Mouse (Mus musculus) urinary bladder, adult 18-20 months (tissue): Measurements from ENCODE around the gene Ackr1.

Experiments used
- DNase-seq, 2 experiments: peaks; one replicate each; pipeline ENCODE4 v3.0.0; 2022; ENCODE audit warnings: low spot score in 2 of 2, mixed read lengths in 2 of 2

Gene Ackr1

DNA sequence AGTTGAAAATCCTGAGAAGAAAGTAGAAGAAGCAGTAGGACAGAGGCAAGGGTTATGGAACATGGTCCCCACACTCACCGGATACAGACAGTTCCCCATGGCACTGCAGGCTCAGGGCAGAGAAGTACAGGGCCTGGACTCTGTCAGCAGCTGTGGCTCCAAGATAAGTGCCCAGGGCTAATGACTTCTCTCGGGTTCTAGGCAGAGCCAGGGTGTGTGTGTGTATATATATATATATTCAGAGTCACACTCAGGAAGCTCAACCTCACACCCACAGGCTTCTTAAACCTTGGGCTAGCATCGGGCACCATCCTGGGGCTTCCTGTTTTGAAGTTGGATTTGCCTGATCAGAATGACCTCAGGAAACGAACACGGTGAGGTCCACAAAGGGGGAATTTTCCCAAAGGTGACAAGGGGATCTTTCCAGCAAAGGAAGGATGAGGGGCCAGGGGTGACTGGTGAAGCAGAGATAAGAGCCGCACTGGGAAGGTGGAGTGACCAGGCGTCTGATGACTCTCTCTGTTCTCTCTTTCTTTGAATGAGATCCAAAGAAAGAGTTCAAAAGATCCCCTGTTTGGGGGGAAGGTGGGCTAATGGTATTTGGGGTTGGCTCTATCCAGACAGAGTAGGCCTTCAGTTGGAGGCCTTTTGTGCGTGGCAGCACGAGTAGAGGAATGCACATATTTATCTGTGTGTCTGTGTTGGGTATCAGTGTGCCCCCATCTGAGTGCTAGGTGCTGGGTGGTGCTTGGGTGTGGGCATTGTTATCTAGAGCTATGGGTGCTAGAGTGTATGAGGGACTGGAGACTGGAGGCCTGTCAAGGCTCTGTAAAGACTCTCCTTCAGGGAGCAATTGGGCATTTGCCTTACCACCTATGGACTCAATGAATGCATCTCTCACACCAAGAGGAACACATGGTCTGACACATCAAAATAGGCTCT is at the start of gene Ackr1:
Gene Ackr1 (minus strand): TSS at position 439 of the 942 bp plus-strand sequence.
- DNase-seq: no peak

DNA sequence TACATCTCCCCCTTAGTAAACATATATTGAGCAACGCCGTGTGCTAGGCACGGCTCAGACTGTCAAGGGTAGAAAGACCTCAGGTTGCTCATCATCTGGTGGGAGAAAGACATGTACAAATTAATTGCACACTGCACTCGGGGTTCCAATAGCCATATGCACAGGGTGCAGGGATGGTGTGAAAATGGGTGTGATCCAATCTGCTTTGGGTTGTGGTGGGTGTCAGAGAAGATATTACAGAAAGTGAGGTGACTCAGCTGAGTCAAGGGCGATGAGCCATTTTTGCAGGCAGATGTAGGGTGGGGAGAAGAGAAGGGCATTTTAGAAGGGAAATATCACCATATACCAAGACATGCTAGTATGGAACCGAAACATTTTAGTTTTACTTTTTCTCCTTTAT is 47.9 kb upstream of the Ackr1 start:
- DNase-seq: no peak

DNA sequence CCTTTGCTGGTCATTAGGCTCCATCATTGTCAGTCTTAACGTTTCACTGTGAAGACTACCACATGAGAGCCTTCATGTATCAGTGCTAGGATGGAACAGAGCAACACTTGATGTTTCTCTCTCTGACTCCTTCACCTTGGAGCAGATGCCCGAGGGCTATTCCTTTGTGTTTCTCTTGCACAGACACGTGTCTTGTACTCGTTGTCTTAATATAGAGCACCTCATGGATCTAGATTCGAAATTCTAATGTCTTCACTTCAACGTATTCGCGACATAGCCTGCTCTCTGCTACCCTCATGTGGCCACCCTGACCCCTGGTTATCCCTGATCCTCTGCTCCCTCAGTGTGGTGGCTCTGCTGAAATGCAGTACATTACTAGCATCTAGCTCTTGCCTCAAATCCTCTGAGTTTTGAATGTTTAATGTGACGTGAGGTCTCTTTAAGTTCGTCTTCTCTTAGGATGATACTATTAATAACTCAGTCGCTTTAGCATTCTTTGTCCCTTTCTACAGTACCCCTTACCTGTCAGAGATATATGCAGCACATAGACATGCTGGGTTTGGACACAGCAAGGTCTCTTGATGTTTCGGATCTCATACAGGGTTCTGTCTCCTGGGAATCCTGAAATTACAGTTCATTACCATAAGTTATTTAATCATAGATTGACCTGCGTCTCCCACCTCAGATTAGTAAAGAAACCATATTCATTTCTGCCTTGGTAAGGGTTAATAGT is 44.0 kb upstream of the Ackr1 start:
- peak in 1 of 2 experiments; percentile 14 for DNase-seq

DNA sequence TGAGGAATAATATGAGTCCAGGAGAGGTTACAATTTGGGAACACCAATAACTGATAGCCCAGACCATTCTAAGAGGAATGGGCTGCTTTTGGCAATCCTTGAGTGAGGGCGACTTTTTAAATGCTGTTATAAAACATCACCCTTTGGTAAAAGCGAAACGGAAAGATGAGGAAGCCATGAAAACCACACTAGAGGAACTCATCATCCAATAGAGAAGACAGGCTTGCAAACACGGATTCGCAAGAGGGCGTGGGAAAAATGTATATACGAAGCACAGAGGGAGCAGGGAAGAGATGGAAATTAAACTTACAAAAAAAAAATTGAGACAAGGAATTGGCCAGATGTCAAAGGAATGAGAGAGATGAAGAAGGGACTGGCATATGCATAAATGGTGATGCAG is 40.5 kb upstream of the Ackr1 start:
- DNase-seq: no peak

DNA sequence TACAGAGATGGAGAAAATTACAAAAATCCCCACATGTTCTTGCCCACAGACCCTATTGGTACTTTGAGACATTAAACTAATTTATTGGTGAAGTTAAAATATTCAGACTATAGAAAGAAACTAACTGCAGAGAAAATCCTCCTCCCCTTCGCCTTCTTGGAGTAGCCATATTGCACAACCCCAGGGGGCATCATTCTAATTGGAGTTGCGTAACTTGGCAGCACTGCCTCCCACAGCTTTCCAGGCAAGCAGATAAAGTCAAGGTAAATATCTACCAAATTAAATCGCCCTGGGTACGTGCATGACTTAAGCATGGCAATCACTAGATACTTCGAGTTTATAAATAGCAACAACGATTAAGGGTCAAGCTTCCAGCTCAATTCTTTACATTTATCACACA is 38.0 kb upstream of the Ackr1 start:
- no peak for DNase-seq

DNA sequence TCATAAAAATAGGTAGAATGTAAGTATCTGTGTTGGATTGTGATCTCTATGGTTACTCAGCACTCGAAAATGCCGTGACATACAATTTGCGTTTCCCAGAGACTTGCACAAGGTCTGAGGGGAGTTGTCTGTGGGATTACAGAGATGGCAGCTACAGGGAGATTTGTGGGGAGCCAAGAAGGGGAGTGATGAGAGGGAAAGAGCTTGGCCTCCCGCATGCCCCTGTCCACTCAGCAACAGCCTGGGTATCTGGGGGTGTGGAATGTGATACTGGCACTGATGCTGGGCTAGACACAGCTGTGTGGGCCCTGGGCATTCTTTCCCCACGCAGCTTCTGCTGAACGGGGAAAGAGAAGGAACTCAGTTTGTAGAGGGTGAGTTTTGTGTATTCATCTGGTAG is 36.9 kb upstream of the Ackr1 start:
- DNase-seq: no peak

DNA sequence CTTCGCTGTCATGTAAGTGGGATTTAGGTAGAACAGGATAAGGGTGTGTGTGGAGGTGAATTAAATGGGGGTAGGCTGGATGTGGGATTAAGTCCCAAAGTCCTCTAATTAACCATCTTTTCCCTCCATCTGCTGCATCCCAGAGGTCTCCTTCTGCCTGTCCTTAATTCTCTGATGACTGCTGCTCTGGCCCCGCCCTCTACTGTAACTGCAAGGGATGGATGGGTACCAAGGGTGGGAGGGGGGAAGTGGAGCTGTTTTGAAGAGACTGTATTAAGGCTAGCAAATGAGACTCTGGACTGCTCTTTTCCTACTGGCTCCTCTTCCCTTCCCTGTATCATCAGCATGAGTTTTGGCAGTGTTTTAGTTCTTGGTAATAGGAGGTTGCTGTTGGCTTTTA is 36.1 kb upstream of the Ackr1 start:
- DNase-seq: no peak

DNA sequence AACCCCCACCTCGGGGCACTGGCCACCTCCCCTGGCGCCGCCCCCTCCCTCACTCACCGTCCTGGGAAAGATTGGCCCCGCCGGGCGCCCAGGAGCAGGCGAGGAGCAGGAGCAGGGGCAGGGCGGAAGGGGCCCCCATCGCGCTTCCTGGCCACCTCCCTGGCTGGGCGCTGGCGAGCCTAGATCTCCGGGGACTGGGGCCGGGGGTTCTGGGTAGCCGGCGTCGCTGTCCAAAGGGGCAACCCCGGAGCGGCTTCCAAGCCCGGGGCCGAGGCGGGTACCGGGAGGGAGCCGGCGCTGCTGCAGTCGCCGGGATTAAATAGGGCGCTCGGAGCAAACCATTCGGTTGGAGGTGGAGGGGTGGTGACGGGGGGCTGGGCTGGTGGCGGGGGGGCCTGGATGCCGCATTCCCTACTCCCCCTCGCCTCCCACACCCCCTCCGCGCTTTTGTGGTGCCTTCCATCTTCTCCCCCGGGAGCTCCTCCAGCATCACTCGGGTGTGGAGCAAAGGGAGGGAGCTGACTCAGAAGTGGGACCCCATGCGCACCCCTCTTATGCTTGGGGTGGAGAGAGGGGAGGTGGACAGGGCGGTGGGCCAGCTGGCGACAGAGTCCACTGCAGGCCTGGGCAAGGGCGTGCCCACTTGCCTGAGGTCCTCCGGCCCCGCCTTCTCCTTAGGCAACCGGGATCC is 34.0 kb upstream of the Ackr1 start, which contains the start of gene Cadm3:
Gene Cadm3 (minus strand): TSS at position 340 of the 691 bp plus-strand sequence.
- peak; percentile 2 to 19 for DNase-seq

DNA sequence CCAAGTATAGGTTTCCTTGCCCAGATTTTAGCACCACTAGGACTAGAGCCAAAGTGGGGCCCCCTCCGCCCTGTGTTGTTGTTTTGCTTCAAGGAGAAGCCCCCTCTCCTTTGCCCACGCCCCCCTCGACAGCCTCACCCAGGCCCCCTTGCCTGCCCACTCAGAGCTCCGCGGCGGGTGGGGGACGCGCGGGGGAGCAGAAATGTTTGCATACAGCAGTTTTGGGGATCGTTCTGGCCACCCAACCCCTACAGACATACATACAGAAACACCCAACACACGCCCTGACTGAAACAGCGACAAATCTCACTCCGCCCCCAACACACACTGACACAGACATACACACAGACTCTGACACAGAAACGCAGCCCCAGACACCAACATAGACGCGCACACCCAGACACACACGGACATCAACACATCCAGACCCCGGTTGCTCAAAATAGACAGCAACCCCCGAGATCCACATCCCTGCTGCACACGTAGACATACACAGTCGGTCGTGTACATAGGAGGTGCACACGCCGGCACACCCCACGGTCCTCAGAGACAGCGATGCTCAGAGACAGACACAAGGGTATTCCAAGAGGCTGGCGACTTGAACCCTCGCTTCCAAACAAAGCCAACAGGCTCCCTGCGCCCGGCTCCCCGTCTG is 33.3 kb upstream of the Ackr1 start:
- DNase-seq: no peak

DNA sequence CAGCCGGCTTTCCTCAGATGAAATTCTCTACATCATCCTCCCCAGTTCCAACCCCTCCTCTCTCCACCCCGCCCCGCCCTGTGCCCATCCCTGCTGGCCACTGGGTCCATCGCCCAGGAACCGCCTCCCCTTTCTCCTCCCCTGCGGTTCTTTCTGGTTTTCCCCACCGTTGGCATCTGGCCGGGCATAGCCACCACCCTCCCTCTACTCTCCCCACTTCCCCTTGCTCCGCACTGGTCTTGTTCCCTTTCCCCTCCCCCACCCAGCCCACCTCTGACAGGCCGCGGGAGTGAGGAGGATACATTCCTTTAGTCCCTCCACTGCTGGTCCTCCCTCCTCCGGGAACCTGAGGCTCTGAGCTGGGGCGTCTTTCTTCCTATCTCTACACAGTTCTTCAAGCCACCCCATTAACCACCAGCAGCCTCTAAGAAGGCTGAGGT is 32.4 kb upstream of the Ackr1 start:
- DNase-seq: no peak

DNA sequence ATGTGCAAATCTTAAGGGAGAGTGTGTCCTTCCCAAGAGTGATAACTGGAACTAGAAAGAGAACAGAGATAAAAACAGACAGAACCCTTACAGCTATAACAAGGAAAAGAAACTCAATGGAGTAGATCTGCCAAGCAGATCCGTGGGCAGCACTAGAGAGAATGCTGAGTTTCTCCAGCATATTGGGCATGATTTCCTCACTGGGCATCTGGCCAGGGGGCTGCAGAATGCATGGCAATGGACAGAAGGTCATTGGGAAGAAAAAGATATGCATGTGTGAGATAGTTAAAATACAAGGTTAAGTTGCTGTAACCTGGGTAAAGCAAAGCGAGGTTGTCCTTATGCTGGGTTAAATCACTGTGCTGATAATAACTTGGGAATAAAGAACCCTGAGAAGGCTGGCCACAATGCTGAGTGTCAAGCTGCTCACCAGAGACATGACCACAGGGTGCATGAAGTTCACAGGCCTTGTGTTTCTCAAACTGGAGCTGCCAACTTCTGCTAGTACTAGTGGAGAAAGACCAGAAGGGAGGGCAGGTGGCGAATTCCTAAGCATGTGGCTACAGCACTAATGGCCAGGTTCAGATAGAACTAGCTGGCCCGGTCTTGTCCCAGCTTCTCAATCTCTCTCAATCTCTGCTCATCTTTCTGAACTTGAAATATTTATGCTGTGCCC is 30.7 kb upstream of the Ackr1 start:
- DNase-seq: no peak

DNA sequence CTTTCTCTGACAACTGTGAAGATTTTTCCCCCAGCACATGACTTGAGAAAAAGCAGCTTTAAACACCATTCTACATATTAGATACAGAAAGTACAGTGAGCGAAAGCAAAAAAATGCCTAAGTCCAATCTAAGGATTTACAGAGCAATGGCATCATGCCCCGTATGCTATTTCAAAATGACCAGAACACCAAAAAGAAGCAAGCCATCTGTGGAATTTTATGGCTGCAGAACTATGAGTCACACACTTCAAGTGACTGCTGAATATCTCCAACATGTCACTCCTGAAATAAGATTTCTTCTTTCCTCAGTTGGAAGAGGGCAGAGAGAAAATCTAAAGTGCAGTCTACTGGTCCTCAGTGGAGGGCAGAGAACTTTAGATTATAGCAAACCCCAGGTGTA is 29.9 kb upstream of the Ackr1 start:
- no peak for DNase-seq

DNA sequence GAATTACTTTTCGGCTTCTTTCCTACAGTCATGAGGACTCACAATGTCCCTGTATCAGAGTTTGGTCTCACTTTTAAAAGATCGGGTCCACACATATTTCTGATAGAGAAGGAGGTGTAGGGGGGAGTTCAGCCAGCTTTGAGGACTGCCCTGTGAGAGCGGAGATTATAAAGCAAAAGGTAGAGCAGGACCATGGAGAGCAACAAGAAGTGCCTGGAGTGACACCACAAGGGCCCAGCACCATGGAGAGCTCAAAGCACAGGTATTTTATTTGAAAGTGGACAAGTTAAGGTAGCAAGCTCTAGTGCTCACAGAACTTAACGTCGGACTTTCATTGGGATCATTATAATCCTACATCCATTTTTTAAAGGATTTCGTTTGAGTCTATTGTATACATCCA is 28.1 kb upstream of the Ackr1 start:
- DNase-seq: peak; percentile 15 to 35

DNA sequence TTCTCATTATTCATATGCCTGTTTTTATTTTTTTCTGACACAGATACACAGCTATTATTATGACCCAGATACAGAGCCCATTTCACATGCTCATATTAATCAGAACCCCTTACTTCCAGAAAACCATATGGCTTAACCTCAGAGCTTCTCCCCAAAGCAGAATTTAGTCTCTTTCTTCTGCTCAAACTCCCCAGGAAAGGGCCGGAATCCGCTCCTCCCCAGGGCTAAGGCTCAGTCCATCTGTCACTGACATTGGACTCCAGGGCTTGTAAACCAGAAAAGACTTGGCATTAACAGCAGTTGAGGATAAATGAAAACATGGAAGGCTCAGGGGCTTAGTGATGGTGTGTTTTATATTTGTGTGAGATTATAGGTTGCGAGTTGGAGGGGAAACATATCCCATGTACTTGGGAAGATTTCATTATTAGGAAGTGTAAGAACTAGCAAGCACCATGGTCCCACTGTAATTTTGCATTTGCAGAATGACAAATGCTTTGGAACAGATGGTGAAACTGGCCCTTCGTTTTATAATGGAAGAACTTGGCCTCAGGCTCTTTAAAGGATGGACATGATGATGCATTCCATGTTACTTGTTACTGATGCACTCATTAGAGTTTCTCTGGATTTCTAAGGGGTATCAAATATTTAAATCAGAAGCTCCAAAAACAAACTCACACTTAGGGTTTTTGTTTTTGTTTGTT is 26.2 kb upstream of the Ackr1 start:
- DNase-seq: no peak

DNA sequence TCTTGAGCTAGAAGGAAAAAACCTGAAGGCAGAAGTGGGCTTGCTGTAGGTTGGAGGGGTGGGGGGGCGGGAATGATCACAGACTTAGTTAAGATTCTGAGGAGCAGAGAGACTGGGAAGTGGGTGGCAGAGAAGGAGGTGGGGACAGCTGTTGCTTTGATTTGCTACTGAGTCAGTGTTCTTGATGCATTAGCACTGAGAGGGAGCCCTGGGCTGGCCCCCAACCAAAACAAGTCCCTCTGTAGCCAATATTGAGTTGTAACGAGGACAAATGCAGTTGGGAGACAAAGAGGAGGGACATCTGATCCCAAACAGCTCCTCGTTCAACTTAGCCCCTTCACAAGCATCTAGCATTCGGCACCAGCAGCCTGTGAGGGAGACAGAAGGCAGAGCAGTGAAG is 24.2 kb upstream of the Ackr1 start:
- no peak for DNase-seq

DNA sequence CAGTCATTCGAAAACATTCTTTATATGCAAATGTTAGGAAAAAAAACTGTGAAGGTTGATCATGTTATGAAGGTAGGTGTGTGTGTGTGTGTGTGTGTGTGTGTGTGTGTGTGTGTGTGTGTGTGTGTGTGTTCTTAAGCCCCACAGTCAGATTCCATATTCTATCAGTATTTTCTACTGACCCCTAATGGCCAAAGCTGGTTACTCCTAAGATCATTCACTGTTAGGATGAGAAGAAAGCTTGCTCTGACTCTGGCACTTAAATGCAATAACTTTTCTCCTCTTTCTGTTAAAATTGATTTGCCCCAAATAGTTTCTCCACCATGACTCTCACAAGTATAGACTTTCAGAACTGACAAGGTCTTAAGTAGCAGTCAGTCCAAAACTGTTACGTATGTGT is 23.1 kb upstream of the Ackr1 start:
- DNase-seq: no peak

DNA sequence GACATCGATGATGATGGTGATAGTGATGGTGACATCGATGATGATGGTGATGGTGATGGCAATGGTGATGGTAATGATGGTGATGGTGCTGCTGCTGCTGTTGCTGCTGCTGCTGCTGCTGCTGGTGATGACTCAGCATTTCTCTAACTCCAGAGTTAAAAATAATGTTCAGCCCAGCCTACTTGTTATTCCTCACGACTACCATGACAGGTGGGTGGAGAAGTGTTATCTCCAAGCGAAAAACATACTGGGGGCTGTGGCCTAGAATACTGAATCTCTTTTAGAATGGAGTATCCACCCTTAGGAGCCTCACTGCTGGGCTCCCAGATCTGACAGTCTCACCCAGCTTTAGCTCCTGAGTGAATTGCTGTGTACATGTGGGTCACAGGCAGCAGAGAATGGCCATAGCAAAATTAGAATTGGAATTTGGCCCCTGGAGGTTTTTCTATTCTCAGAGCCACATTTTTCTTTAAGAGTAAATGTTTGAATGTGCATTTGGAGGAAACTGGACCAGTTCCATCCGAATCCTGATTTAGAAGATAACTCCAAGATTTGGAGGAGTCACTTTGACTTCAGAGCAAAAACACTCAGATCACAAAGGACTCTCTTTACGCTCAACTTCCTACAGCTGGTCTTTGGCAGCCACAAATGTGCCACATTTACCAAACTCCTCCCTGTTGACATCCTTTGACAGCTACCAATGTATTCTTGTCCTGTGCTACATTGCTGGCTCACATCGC is 21.7 kb upstream of the Ackr1 start:
- no peak for DNase-seq

DNA sequence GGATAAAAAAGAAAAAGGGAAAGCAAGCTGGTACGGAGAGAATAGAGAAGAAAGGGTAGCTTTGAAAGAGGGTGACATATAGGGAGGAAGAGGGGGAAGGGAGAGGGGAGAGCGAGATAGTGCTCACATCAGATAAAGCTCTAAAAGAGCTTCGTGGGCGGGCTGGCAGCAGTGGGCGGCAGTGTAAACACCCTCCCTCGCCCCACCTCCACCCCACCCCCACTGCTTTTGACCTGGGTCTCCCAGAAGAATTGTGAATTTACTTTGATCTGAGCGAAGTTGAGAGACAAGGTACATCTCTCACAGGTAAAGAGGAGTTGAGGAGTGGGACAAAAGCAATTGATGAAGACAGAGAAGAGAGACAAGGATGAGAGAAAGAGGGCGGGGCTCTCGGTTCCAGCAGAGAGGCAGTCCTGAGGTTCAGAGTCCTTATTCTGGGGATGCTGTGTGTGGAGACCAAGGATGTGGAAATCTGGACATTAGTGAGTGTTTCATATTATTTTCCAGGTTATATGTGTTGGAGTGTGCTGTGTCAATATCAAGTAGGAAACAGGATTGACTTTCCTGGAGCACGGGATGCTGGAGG is 16.9 kb upstream of the Ackr1 start, which contains the start of gene Aim2:
Gene Aim2 (plus strand): TSS at position 508 of the 586 bp plus-strand sequence.
- DNase-seq: no peak

DNA sequence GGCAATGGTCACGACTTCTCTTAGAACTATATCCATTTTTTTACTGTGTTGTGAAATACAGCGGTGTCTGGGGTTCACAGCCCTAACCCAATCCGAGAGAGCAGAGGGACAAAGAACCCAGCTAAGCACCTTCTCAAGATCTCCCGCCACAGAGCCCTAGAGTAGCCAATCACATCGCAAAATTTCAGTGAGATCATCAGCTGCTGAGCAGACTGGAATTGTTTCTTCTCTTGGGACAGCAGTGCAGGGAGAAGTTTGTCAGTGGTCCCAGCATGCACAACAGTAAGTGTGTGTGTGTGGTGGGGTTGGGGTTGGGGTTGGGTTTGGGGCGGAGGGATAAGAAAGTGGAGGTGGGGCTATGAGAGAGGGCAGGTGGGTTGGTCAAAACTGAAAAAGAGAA is 16.4 kb upstream of the Ackr1 start:
- DNase-seq: peak in 1 of 2 experiments; percentile 28
